Mouse (Mus musculus) megakaryocyte-erythroid progenitor cell, adult 5-6 weeks (primary cell): Measurements from ENCODE around the gene Cyp2u1. TPM values are rescaled to one million over a fixed set of nuclear protein-coding genes. Genes with fewer than 3 reads are reported as not detected.
"Not testable (repeated sequence)": the region's sequence is repeated elsewhere in the genome, so short reads cannot be mapped to it uniquely, and the experiment has no call there.

ENCODE experiments used
- ATAC-seq: replicated peaks from 2 replicates; pipeline ENCODE4 v1.8.0; 2016; ENCODE audit warnings: mild to moderate bottlenecking, inconsistent platforms; ENCODE audit not compliant: severe bottlenecking, poor library complexity, low FRiP score, low TSS enrichment
- total RNA-seq, 2 experiments: library from RNA; stranded (forward) in 1 of 2; stranded (reverse) in 1 of 2; fragments of 200-1000, 215-1000 nt in 1 of 2; fragments of >200 nt in 1 of 2; fragmentation: Nextera tagmentation in 1 of 2; gene quantifications; 2 replicates each; pipeline ENCODE4 v1.2.3; 2014 to 2017

Gene Cyp2u1
- 1.1 TPM in 1 of 2 replicates, not detected in the other for total RNA-seq (2014; fragmentation: Nextera tagmentation)
- 0.11 and 0.33 TPM in 2 replicates for total RNA-seq (2017)

- peak; percentile 100 for ATAC-seq
Observed at GRCm38 (mm10) chr3:131302452-131303319, at the start of gene Cyp2u1. Gene Cyp2u1, minus strand, starts transcription at chr3:131303227.

GRCm38 (mm10) chr3:131350539-131350938, 47.5 kb upstream of the Cyp2u1 start:
- ATAC-seq, result no peak

- no peak for ATAC-seq
Observed at GRCm38 (mm10) chr3:131349013-131349412, 46.0 kb upstream of the Cyp2u1 start.

- no peak for ATAC-seq
Observed at GRCm38 (mm10) chr3:131348579-131348950, 45.5 kb upstream of the Cyp2u1 start.

GRCm38 (mm10) chr3:131347831-131348578, 45.0 kb upstream of the Cyp2u1 start:
- ATAC-seq, result peak; percentile 63; the same call in 1 of the 2 replicates

- ATAC-seq, result no peak
Observed at GRCm38 (mm10) chr3:131345903-131346302, 42.9 kb upstream of the Cyp2u1 start.

- no peak for ATAC-seq
Observed at GRCm38 (mm10) chr3:131343311-131343710, 40.3 kb upstream of the Cyp2u1 start.

GRCm38 (mm10) chr3:131340885-131341284, 37.9 kb upstream of the Cyp2u1 start:
- ATAC-seq, result no peak

GRCm38 (mm10) chr3:131339280-131339679, 36.3 kb upstream of the Cyp2u1 start:
- ATAC-seq, result no peak

- ATAC-seq, result not testable (repeated sequence)
Observed at GRCm38 (mm10) chr3:131337749-131338148, 34.7 kb upstream of the Cyp2u1 start.

- ATAC-seq, result no peak
Observed at GRCm38 (mm10) chr3:131336629-131337028, 33.6 kb upstream of the Cyp2u1 start.

GRCm38 (mm10) chr3:131335117-131335547, 32.1 kb upstream of the Cyp2u1 start:
- no peak for ATAC-seq

GRCm38 (mm10) chr3:131327189-131327588, 24.2 kb upstream of the Cyp2u1 start:
- no peak for ATAC-seq

- no peak for ATAC-seq
Observed at GRCm38 (mm10) chr3:131326637-131327036, 23.6 kb upstream of the Cyp2u1 start.

- no peak for ATAC-seq
Observed at GRCm38 (mm10) chr3:131322081-131322815, 19.2 kb upstream of the Cyp2u1 start.

- ATAC-seq, result peak; percentile 68
Observed at GRCm38 (mm10) chr3:131320184-131320583, 17.2 kb upstream of the Cyp2u1 start.

GRCm38 (mm10) chr3:131318211-131318610, 15.2 kb upstream of the Cyp2u1 start:
- ATAC-seq, result no peak

- no peak for ATAC-seq
Observed at GRCm38 (mm10) chr3:131317126-131317525, 14.1 kb upstream of the Cyp2u1 start.

- ATAC-seq, result no peak
Observed at GRCm38 (mm10) chr3:131315957-131316510, 13.0 kb upstream of the Cyp2u1 start.
